Mouse (Mus musculus): ENCODE measurements around the gene Nuak1.

DNA sequence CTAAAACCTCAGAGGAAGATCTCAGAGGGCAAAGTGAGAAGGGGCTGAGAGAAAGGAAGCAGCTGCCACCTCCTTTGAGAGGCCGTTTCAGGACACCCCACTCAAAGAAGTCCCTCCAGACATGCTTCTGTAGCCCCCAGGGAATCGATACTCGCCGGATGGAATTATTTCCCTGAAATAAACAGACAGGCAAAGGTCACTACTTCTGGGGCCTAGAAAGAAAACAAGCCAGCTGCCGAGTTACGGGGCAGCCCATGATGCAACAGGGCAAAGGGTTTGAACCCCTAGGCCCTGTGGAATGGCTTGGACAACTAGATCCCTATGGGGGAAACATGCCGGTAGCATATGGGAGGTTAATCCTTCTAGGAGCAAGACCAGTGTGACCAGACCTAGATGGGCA lies 16.0 kb downstream of the Nuak1 start:
- TF ChIP-seq POLR2A (IDR thresholded peaks at IDR 0.05; ENCODE audit: borderline replicate concordance, control insufficient read depth, low read depth, low read length) (no peak), CTCF (IDR thresholded peaks at IDR 0.05; ENCODE audit: control insufficient read depth, insufficient read depth, low read length) (no peak)
